Mouse (Mus musculus): ENCODE results near the gene Atp1a4.

- TF ChIP-seq CTCF (IDR thresholded peaks at IDR 0.05; ENCODE audit: control insufficient read depth, insufficient read depth, low read length) = peak; percentile 27; the same call in 1 of the 2 replicates
- no peak for TF ChIP-seq POLR2A (IDR thresholded peaks at IDR 0.05; ENCODE audit: borderline replicate concordance, control insufficient read depth, low read depth, low read length)
Measured at GRCm38 (mm10) chr1:172247679-172248078, 10.5 kb downstream of the Atp1a4 start.

Data from bone marrow, adult 2 months (tissue).